Mouse (Mus musculus) adrenal gland, adult 8-10 months (tissue): Measurements from ENCODE around the gene Tle3. TPM values are rescaled to one million over a fixed set of nuclear protein-coding genes. Genes with fewer than 3 reads are reported as not detected.
A peak's percentile ranks its signal among the peaks of the same experiment; 100 is the strongest.

ENCODE experiments used
- DNase-seq: peaks from one replicate; pipeline ENCODE4 v3.0.0; 2022
- total RNA-seq, 4 experiments: library from RNA; stranded (reverse); gene quantifications; 2 replicates each; pipeline ENCODE4 v1.2.4; 2022

Gene Tle3
- total RNA-seq, 4 experiments from 2014 or later = 100 to 139 (median 108) TPM

DNA sequence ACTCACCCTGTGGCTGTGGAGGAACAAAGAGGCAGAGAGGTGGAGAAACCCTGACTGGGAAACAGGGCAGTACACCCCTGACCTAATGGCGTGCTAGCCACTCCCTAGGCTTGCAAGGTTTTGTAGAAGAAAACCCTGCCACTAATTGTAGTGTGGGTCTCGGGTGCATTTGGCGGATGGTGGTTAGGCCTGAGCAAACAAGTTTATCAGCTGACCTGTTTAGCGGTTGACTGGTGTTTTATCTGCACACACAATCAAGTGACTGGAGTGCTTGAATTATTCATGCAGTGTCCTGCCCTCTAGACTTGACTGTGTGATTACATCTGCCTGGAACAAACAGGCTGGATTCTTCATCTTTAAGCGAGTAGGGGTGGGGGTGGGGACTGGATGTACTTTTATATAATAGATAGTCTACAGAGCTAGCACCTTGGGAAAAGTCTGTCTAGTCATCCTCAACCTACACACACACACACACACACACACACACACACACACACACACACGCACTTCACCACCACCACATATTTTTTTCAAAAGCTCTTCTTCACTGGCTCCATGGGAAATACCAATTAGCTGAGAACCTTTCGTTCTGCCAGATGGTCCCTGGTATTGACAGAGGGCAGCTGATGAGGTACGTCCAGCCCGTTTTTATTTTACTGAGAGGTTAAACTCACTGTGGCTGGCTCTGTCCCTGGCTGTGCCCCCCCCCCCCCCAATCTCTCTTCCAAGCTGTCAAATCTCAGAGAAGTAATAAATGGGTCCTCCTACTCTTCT, 5.7 kb downstream of the Tle3 start:
- DNase-seq = no peak

DNA sequence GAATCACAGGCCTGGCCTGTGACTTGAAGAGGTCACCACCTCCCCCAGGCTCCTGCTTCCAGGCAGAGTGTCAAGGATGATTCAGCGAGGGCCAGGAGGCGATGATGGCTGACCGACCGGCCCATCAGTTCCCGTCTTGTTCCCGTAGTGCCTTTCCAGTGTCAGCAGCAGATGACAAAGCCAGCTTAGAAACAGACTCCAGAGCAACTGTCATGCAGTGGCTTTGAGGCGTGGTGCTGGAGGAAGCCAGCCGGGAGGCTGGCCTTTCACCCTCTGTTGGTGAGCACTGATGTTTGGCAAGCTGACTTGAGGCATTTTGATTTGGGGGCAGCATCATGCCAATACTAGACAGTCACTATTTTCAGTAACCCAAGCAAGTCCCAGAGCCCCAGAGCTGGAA, 6.3 kb downstream of the Tle3 start:
- no peak for DNase-seq

DNA sequence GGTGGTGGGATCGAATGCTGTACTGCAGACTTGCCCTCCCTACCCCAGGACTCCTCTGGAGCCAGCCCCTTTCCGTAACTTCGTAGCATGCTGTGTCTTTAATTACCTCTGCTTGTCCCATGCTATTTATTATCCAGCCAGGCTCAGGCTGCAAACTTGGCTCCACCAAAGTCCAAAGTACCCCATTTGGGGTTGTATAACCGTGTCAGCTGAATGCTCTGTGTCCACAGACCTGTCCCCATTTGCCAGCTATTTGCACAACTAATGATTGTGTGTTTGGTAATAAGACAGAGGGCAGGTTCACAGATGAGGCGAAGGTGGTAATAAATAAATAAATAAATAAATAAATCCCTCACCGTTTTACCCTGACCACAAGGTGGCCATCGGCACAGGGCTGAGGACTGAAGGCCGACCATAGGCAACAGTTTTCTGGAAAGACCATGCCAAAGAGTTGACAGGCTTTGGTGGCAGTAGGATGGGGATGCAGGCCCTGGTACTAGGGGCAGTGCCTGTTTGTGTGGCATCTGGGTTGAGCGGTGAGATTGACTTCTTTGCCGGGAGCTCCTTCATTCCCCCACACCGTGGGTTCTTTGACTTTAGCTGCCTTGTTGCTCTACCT, 7.0 kb downstream of the Tle3 start:
- DNase-seq = no peak

- DNase-seq = no peak
These were observed 8.3 kb downstream of the Tle3 start for GRCm38 (mm10) chr9:61380258-61381062.

GRCm38 (mm10) chr9:61381063-61381408, 8.9 kb downstream of the Tle3 start:
- no peak for DNase-seq

DNA sequence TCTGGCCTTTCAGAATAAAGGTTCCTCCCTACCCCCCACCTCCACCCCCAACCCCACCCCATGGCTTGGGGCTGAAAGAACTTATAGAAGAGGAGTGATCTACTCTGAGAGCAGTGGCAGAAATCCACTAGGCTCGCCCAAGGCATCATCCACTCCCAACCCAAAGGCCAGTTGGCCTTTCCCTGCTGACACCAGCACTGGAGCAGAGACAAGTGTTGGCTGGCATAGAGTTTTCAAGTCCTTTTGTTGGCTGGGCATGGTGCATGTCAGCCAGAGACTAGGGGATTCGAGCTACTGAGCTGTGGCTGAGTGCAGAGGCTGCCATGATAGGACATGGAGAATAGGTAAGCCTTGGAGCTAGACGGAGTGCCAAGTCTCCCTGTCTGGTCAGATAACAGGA, 9.3 kb downstream of the Tle3 start:
- DNase-seq = no peak

DNA sequence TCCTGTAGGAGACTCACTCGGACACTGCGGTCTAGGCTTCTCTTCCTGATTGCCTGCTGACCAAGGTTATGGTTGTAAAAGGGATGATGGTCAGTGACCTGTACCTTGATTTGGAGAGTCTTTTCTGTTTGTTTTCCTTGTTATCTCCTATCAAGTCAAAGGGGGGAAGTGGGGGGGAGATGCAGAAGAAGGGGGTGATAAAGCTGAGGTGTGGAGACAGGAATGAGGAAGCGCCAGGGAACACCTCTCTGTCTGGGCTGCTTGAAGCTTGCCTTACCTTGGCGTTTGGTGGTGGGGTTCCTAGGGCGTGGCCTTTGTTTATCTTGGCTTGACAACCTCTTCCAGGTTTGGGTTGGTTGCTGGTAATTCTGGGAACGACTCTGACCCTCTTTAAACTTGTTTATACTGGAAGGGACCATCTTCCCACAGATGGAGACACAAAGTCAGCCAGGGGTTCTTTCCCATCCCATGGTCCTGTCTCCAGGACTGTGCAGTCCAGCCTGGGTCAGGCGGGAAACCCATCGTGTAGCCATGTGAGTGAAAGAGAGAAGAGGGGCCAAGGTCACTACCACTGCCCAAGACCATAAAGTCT, 10.5 kb downstream of the Tle3 start:
- DNase-seq = no peak

DNA sequence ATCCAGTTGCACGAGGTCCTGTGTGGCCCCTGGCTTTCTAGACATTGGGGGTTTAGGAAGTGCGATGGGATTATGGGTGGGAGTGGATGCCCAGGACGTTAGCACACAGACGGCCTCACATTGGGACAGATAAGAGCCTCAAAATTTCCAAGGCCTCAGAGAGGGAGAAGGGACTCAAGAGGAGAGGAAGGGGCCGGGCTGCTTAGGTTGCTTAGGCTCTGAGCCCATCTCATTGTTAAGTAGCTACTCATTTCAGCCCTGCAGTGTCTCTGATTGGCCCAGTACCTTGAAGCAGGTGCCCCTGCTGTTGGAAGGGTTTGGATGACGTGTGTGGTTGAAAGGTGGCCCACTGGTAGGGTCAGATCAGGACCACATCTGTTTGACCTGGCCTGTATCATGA, 11.9 kb downstream of the Tle3 start:
- no peak for DNase-seq

- no peak for DNase-seq
These were observed 12.7 kb downstream of the Tle3 start for GRCm38 (mm10) chr9:61384646-61385443.

DNA sequence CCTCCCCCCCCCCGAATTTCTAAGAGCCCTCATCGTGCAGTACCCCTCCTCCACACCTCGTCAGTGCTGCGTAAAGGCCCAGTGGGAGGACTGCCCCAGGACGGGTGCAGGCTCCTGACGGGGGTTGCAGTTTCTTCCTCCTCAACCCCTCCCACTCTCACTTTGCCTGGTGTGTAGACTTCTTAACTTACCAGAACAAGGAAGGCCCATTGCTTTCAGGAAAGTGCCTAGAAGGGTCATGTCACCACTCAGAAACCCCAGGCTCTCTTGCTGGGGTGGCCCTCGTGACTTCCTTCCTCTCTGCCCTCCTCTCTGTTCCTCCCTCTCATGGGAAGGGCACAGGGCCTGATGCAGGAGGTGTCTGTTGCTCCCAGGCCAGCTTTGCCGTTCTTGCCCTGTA, 13.6 kb downstream of the Tle3 start:
- no peak for DNase-seq

DNA sequence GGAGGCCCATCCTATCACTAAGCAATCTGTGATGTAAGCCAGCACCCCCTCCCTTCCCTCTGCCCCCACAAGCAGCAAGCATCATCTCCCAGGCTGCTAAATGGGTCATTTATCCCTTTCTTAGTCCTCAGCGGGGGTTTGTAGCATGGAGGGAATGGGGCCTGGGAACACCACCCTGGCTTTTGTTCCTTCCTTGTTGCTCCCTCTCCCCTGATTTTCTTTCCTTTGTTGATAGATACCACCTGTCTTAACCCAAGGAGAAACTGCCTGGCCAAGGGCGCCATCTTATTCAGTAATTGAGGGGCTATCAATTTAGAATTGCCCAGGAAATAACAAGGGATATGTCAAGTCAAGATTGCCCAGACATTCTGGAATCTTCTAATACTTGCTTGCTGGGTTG, 14.1 kb downstream of the Tle3 start:
- DNase-seq = no peak

DNA sequence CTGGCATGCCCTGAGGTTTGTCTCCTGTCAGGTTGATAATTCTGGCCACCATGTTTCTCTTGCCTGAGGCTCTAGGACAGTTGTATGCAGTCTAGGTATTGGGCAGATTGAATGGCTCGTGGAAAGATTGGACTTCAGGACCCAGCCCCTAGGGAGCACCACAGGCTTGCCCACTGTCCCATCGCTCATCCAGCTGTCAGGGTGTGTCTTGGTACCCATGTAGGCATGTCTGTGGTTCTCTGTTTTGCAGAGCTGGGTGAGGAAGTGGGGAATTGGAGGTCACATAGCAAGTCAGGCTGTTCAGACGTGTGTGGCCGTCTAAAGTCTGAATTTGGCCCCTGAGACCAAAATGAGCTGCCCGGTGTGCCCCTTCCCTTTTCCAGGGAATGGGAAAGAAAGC, 15.6 kb downstream of the Tle3 start:
- no peak for DNase-seq

DNA sequence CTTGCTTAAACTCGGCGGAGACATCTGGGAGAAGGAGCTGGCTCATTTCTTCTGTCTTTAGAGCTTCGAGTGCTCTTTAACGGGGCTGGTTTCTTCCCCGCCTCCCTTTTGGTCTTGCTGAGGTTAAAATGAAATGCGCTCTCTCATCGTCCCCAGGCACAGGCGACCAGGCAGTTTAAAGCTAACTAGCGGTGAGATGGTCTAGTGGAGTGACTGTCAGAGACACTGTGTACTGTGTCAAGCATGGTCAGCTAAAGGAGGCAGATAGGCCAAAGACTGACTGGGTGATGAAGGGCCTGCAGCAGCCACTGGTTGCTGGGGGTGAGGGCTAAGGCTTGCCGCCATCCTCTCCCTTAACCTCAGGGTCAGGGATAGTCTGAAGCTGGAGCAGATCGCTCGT, 16.0 kb downstream of the Tle3 start:
- no peak for DNase-seq

DNA sequence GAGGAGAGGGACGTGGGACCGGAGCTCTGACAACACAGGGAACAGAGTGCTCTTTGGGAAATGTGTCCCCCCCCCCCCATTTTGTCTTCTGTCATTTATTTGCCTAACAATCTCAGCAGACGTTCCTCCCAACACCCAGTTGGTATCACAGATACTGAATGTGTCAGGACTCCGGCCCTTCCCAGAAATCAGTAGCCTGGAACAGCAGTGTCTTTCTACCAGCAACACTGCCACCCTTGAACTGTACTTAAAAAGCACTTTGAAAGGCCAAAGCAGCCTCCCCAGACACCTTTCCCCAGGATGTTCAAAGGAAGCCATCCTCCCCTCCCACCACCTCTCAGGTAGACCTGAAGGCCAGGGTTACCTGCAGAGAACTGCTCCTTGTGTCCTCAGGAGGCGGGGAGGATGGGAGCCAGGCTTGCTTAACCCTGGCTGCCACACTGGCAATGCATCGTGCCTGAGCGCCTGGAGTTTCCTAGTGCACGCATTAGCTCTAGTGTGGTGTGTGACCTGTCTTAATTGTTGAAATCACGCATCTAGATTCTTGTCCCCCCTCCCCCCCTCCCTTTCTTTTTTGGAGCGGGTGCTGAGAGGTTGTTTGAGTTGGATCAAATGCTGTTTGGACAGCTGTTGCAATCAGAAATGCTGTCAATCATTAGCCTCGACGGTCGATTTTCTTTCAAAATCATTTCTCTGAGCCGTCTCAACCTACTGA, 16.7 kb downstream of the Tle3 start:
- no peak for DNase-seq

- no peak for DNase-seq
These were observed 17.2 kb downstream of the Tle3 start for GRCm38 (mm10) chr9:61389404-61389701.

- DNase-seq = peak; percentile 83
These were observed 19.6 kb downstream of the Tle3 start for GRCm38 (mm10) chr9:61391570-61392337.

DNA sequence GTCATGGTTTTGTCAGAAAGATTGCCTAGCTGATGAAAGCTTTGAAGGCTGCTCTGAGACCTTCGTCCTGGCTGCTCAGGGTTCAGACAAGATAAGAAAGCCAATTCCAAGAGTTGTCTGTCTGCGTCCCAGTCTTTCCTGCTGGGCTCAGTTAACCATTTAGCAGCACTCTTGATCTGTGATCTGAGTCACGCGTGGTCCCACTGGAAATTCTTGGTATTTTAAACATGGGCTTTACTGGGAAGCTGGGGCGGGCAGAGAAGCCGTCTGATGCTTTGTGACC, 20.1 kb downstream of the Tle3 start:
- no peak for DNase-seq

DNA sequence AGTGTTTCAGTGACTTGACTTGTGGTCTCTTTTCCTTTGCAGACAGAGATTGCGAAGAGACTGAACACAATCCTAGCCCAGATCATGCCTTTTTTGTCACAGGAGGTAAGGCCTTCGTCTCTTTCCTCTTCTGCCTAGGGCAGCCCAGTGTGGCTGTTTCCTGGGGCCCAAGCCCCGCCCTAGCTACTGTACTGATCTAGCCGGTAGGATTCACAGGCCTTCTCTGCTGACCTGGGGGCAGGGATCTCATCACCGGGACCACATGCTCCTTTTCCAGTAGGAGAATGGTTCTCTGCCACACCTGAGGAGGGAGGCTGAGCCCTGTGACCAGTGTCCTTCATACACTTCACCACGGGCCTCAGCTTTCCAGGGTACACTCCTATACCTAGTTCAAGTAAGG, 21.0 kb downstream of the Tle3 start:
- DNase-seq = no peak

- DNase-seq = no peak
These were observed 21.7 kb downstream of the Tle3 start for GRCm38 (mm10) chr9:61393847-61394246.

GRCm38 (mm10) chr9:61395071-61395470, 22.9 kb downstream of the Tle3 start:
- no peak for DNase-seq

DNA sequence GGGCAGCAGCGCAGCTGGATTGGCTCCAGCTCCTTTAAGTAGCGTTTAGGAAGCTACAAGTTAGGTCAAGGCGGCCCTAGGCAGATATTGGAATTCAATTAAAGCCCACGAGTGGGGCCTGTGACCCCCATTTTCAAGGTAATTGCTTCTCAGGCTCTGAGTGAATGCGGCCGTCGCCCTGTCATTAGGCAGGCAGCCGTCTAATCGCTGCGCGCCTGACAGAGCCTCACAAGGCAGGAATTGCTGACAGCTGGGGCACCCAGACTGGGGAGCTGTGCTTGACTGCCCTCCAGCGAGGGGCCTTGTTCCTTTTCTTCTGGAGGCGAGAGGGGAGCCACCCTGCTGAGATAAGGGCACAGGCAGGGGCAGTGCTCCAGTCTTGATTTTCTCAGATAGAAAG, 24.3 kb downstream of the Tle3 start:
- no peak for DNase-seq
